Mouse (Mus musculus) kidney, adult 8-10 months (tissue): ENCODE data around the gene Vmn1r171.
"Not testable (repeated sequence)": the region's sequence is repeated elsewhere in the genome, so short reads cannot be mapped to it uniquely, and the experiment has no call there.

Source experiments
- DNase-seq, 2 experiments: peaks; one replicate each; pipeline ENCODE4 v3.0.0; 2022

Vmn1r171 gene

DNA sequence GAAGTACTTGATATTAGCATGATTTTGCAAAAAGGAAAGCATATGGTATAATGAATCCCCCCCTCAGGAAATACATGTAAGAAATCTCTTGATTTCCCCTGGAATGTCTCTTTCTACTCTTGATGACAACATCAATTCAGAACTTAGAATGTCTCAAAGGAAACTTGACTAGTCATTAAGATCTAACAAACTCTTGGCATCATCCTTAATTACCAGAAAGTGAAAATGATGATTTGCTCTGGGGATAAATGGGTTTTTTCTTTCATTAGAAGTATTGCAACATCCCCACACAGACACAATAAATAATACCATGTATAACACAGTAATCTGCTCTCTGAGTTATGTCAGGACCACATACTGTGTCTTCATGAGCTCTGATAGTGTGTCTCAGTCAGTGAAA lies at the start of gene Vmn1r171:
Gene Vmn1r171, plus strand, starts transcription at position 301 of the 400 bp plus-strand sequence.
- no peak for DNase-seq

GRCm38 (mm10) chr7:23605875-23606274 lies 24.6 kb upstream of the Vmn1r171 start, which contains the start of gene Vmn1r170:
TSS of gene Vmn1r170 (plus strand) at chr7:23606175.
- not testable (repeated sequence) for DNase-seq

DNA sequence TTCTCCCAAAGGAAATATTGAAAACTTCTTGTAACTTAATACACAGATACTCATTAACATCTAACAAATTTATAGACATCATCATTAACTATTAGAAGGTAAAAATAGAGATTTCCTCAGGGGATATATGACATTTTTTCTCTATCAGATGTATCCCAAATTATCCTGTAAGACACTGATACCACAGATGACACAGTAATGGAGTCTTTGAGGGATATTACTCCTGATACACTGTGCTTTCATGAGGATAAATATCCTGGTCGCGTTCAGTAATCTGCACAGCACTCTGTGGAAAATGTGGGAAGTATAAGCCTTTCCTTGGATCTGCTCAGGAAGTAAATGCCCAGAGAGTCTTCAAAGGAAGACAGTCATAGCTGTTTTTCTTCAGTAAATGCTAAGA lies 27.5 kb downstream of the Vmn1r171 start, which contains the start of gene Vmn1r172:
Gene Vmn1r172, plus strand, starts transcription at position 301 of the 400 bp plus-strand sequence.
- DNase-seq: no peak
